Mouse (Mus musculus): ENCODE results near the gene Gm20696.

DNA sequence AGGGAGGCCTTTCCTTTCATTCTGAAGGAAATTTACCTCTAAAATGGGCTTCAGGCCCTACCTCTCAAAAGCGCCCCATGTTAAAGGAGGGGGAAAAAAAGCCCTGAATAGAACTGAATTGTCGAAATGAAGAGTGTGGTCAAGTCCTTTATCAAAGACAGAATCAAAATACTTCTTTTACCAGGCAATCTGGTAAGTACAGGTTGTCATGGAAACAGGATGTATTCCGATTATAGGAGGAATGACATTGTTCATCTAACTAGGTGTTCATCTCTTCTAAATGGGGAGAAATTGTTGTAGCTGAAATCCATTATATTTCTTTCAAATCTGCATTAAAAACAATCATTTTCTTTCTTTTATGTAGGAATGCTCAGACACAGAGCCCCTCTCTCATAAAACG, 7.9 kb upstream of the Gm20696 start:
- no peak for TF ChIP-seq CHD2 (IDR thresholded peaks at IDR 0.05; ENCODE audit: low read depth, low read length)
- no peak for TF ChIP-seq MAFK (IDR thresholded peaks at IDR 0.05; ENCODE audit: insufficient read depth, low read depth, low read length)
- no peak for TF ChIP-seq ZC3H11A (IDR thresholded peaks at IDR 0.05; ENCODE audit: borderline replicate concordance, low read depth, low read length)
- TF ChIP-seq HCFC1 (IDR thresholded peaks at IDR 0.05; ENCODE audit: borderline replicate concordance, insufficient read depth, low read length): no peak
